Mouse (Mus musculus) forebrain, embryonic 14.5 days (tissue): ENCODE measurements at regions not wholly inside any gene's neighbourhood (a gene's known extent, or its start where the extent isn't known, plus 50 kb on each side); places are given as distances from the start of the nearest gene placed in this dataset.
"Not testable (repeated sequence)": the region's sequence is repeated elsewhere in the genome, so short reads cannot be mapped to it uniquely, and the experiment has no call there.

ENCODE experiments used
- ATAC-seq: fragments of 200-750 bp; cut with Nextera tagmentation; 2 replicates; pipeline ENCODE4 v1.8.0; 2017; ENCODE audit warnings: mild to moderate bottlenecking, moderate library complexity
- DNase-seq: peaks from one replicate; pipeline ENCODE4 v3.0.0-alpha.2; 2015; ENCODE audit warnings: low spot score
- H3K27ac ChIP-seq: fragments of 300-500 bp; sonication (generic); 2 replicates; pipeline ENCODE4 v1.5.1; 2014; ENCODE audit warnings: low read depth, mild to moderate bottlenecking, control low read depth, low read length, moderate library complexity
- H3K27me3 ChIP-seq: fragments of 300-500 bp; sonication (generic); replicated peaks from 2 replicates; pipeline ENCODE4 v1.6.1; 2014; ENCODE audit warnings: low read length, control low read depth, mixed read lengths; ENCODE audit not compliant: control insufficient read depth, insufficient read depth
- H3K36me3 ChIP-seq: fragments of 300-500 bp; sonication (generic); 2 replicates; pipeline ENCODE4 v1.6.1; 2014; ENCODE audit warnings: low read length, control low read depth; ENCODE audit not compliant: control insufficient read depth, insufficient read depth
- H3K4me1 ChIP-seq: fragments of 300-500 bp; sonication (generic); 2 replicates; pipeline ENCODE4 v1.6.1; 2014; ENCODE audit warnings: antibody characterized with exemption, low read length, control low read depth; ENCODE audit not compliant: control insufficient read depth, insufficient read depth
- H3K4me2 ChIP-seq: fragments of 300-500 bp; sonication (generic); 2 replicates; pipeline ENCODE4 v1.6.1; 2014; ENCODE audit warnings: mild to moderate bottlenecking, control low read depth, low read length
- H3K4me3 ChIP-seq: fragments of 300-500 bp; sonication (generic); 2 replicates; pipeline ENCODE4 v1.5.1; 2014; ENCODE audit warnings: low read depth, low read length, control low read depth
- H3K9ac ChIP-seq: fragments of 300-500 bp; sonication (generic); 2 replicates; pipeline ENCODE4 v1.6.1; 2014; ENCODE audit warnings: mild to moderate bottlenecking, low read length, control low read depth, moderate library complexity
- H3K9me3 ChIP-seq: fragments of 300-500 bp; sonication (generic); replicated peaks from 2 replicates; pipeline ENCODE4 v1.6.1; 2016; ENCODE audit warnings: low read length, control low read depth, mixed read lengths; ENCODE audit not compliant: control insufficient read depth
- WGBS: fragments of 180-500 bp; shearing (Covaris S2); extraction: QIAGEN DNeasy Blood & Tissue Kit; methylation state at CpG from one replicate; pipeline ENCODE4 v1.1.7; 2014; 5-methylcytosine and 5-hydroxymethylcytosine counted together

GRCm38 (mm10) chr6:67857945-67858344 lies 322.3 kb upstream of the Tacstd2 start:
- not testable (repeated sequence) for H3K9me3 ChIP-seq, H3K4me2 ChIP-seq, H3K4me1 ChIP-seq, ATAC-seq, H3K9ac ChIP-seq, H3K4me3 ChIP-seq, DNase-seq, H3K36me3 ChIP-seq, H3K27ac ChIP-seq, H3K27me3 ChIP-seq
- 7% methylated on average over 1 of the region's 1 CpGs for WGBS

GRCm38 (mm10) chr6:67839486-67839885 lies 303.9 kb upstream of the Tacstd2 start:
- DNase-seq, H3K27ac ChIP-seq, H3K9ac ChIP-seq, H3K27me3 ChIP-seq, ATAC-seq, H3K4me1 ChIP-seq, H3K4me3 ChIP-seq, H3K9me3 ChIP-seq, H3K4me2 ChIP-seq, H3K36me3 ChIP-seq: not testable (repeated sequence)
- WGBS = 62% methylated on average over 1 of the region's 1 CpGs

- not testable (repeated sequence) for H3K4me1 ChIP-seq, H3K36me3 ChIP-seq, H3K27me3 ChIP-seq, H3K4me3 ChIP-seq, H3K9me3 ChIP-seq, H3K27ac ChIP-seq, H3K9ac ChIP-seq, H3K4me2 ChIP-seq
- WGBS = 5% methylated on average over 3 of the region's 3 CpGs
- DNase-seq = peak; percentile 47
- ATAC-seq = 0 out of 2 replicates have a peak, but pooled peaks have one; percentile 46
Observed at GRCm38 (mm10) chr6:67812478-67812877, 276.9 kb upstream of the Tacstd2 start.

GRCm38 (mm10) chr6:67791393-67791792 lies 255.8 kb upstream of the Tacstd2 start:
- Histone ChIP-seq H3K4me3 (no peak overlapping the region), H3K27ac (no peak overlapping the region), H3K27me3 (no peaks in the 10 kb centered on the region), H3K9ac (no peak overlapping the region), H3K9me3 (no peaks in the 10 kb centered on the region), H3K4me1 (no peaks in the 10 kb centered on the region), H3K4me2 (no peak overlapping the region), H3K36me3 (no peaks in the 10 kb centered on the region)
- DNase-seq (no peak), ATAC-seq (no peak)

GRCm38 (mm10) chr6:67790742-67791141 lies 255.1 kb upstream of the Tacstd2 start:
- no peak for ATAC-seq
- H3K27ac ChIP-seq = no peak overlapping the region
- H3K4me3 ChIP-seq = no peak overlapping the region
- no peaks in the 10 kb centered on the region for H3K9me3 ChIP-seq
- no peak overlapping the region for H3K9ac ChIP-seq
- 91% methylated on average over 1 of the region's 1 CpGs for WGBS
- H3K4me2 ChIP-seq = no peak overlapping the region
- no peaks in the 10 kb centered on the region for H3K27me3 ChIP-seq
- no peaks in the 10 kb centered on the region for H3K36me3 ChIP-seq
- no peaks in the 10 kb centered on the region for H3K4me1 ChIP-seq
- DNase-seq = no peak

- WGBS = 66% methylated on average over 7 of the region's 7 CpGs
- Histone ChIP-seq H3K27me3 (no peaks in the 10 kb centered on the region), H3K4me1 (no peaks in the 10 kb centered on the region), H3K9me3 (no peaks in the 10 kb centered on the region), H3K36me3 (no peaks in the 10 kb centered on the region), H3K9ac (no peak overlapping the region), H3K27ac (no peak overlapping the region), H3K4me3 (no peak overlapping the region), H3K4me2 (no peak overlapping the region)
- ATAC-seq (no peak), DNase-seq (no peak)
Observed at GRCm38 (mm10) chr6:67787091-67787765, 251.6 kb upstream of the Tacstd2 start.

- Histone ChIP-seq H3K27me3 (no peaks in the 10 kb centered on the region), H3K9ac (no peak overlapping the region), H3K36me3 (no peaks in the 10 kb centered on the region), H3K27ac (no peak overlapping the region), H3K4me1 (no peaks in the 10 kb centered on the region), H3K4me2 (no peak overlapping the region), H3K9me3 (no peaks in the 10 kb centered on the region), H3K4me3 (no peak overlapping the region)
- ATAC-seq (no peak), DNase-seq (no peak)
- WGBS = 78% methylated on average over 4 of the region's 4 CpGs
Observed at GRCm38 (mm10) chr6:67778883-67779282, 243.3 kb upstream of the Tacstd2 start.

- not testable (repeated sequence) for H3K4me2 ChIP-seq, H3K9ac ChIP-seq, H3K9me3 ChIP-seq, H3K27me3 ChIP-seq, ATAC-seq, H3K36me3 ChIP-seq, H3K4me3 ChIP-seq, H3K4me1 ChIP-seq, DNase-seq, H3K27ac ChIP-seq
- 93% methylated on average over 1 of the region's 1 CpGs for WGBS
Observed at GRCm38 (mm10) chr6:67754102-67754501, 218.5 kb upstream of the Tacstd2 start.

- no peak for DNase-seq
- no peaks in the 10 kb centered on the region for H3K27me3 ChIP-seq
- no peaks in the 10 kb centered on the region for H3K4me1 ChIP-seq
- H3K9ac ChIP-seq = no peak overlapping the region
- 72% methylated on average over 1 of the region's 1 CpGs for WGBS
- no peak overlapping the region for H3K4me3 ChIP-seq
- no peak overlapping the region for H3K27ac ChIP-seq
- H3K4me2 ChIP-seq = no peak overlapping the region
- no peaks in the 10 kb centered on the region for H3K9me3 ChIP-seq
- H3K36me3 ChIP-seq = no peaks in the 10 kb centered on the region
- ATAC-seq = no peak
Observed at GRCm38 (mm10) chr6:67725611-67726010, 190.0 kb upstream of the Tacstd2 start.
